Mouse (Mus musculus) embryo, embryonic 10.5 days (tissue): Measurements from ENCODE around the gene Plin5.
"Not testable (repeated sequence)": the region's sequence is repeated elsewhere in the genome, so short reads cannot be mapped to it uniquely, and the experiment has no call there.

Experiments
- DNase-seq: peaks from one replicate; pipeline ENCODE4 v3.0.0-alpha.2; 2015; ENCODE audit warnings: low spot score

Gene Plin5

GRCm38 (mm10) chr17:56072243-56072642 lies 45.2 kb downstream of the Plin5 start:
- no peak for DNase-seq

- DNase-seq, result no peak
Measured at GRCm38 (mm10) chr17:56071126-56071525, 46.3 kb downstream of the Plin5 start.

GRCm38 (mm10) chr17:56069066-56069465 lies 48.3 kb downstream of the Plin5 start:
- no peak for DNase-seq

GRCm38 (mm10) chr17:56066451-56066850 lies 50.9 kb downstream of the Plin5 start:
- no peak for DNase-seq

GRCm38 (mm10) chr17:56065715-56066114 lies 51.7 kb downstream of the Plin5 start:
- not testable (repeated sequence) for DNase-seq

GRCm38 (mm10) chr17:56062081-56062480 lies 55.3 kb downstream of the Plin5 start:
- no peak for DNase-seq
